Mouse (Mus musculus) G1E-ER4 (cell line): Measurements from ENCODE around the gene Cib3. TPM values are rescaled to one million over a fixed set of nuclear protein-coding genes. Genes with fewer than 3 reads are reported as not detected.

Experiments
- GATA1 ChIP-seq: IDR thresholded peaks from one replicate; pipeline ENCODE4 v1.8.0; 2012; ENCODE audit warnings: low read length, inconsistent platforms
- polyA plus RNA-seq: library from polyadenylated mRNA; stranded (reverse); fragments of >175 nt; gene quantifications from 2 replicates; pipeline ENCODE4 v1.2.3, GENCODE M21; 2012

Cib3 gene
- polyA plus RNA-seq, 1 experiment: not detected

GRCm38 (mm10) chr8:72218781-72219540, 6.3 kb upstream of the Cib3 start:
- TF ChIP-seq GATA1: no peak

GRCm38 (mm10) chr8:72215871-72216270, 3.2 kb upstream of the Cib3 start:
- no peak for TF ChIP-seq GATA1

- no peak for TF ChIP-seq GATA1
These were observed 2.4 kb upstream of the Cib3 start for GRCm38 (mm10) chr8:72215060-72215459.

DNA sequence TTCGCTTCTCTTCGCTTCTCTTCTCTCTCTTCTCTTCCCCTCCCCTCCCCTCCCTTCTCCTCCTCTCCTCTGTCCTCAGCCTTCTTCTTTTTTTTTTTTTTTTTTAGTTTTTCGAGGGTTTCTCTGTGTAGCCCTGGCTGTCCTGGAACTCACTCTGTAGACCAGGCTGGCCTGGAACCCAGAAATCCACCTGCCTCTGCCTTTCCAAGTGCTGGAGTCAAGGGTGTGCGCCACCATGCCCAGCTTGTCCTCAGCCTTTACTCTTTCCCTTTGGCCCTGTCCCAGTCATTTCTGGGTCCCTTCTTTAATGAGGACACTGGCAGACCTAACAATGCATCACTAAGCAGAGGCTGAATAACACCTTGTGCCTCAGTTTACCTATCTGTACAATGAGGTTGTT, 899 bp upstream of the Cib3 start, which contains the start of gene Gm11034:
TSS of gene Gm11034 (minus strand) at position 101 of the 400 bp plus-strand sequence.
- no peak for TF ChIP-seq GATA1

DNA sequence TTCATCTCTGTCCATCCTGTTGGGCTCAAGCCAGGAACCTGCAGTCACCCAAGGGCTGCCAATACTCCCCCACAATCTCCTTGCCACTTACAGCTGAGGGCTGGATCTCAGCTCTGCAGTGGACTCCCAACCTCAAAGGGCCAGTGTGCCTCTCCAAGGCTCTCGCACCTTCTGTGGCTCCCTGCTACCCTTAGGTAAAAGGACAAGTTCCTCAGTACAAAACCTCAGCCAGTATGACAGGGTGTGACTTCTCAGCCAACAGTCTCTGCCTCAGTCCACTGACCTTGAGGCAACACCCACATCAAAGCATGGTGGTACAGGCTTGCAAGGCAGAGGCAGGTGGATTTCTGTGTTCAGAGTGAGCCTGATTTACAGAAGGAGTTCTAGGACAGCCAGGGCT, 791 bp downstream of the Cib3 start:
- no peak for TF ChIP-seq GATA1

GRCm38 (mm10) chr8:72210710-72211109, 1.9 kb downstream of the Cib3 start:
- no peak for TF ChIP-seq GATA1

DNA sequence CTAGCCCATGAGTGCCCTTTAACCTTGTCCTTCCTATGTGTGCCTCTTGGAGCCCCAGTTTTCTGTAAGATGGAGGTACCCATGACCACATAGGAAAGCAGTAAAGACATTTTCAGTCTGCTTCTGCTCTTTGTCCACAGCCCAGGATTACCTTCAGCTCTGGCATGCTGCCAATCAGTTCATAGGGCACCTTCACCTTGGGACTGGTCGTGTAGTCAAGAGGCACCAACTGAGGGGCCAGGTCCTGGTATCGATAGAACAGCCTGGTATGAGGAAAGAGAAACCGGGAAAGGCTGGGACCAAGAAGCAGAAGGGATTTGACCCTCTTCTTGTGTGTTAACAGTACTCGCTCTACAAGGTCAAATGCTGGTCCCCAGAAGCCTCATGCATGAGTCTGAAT, 2.4 kb downstream of the Cib3 start:
- TF ChIP-seq GATA1: no peak

- no peak for TF ChIP-seq GATA1
These were observed 4.1 kb downstream of the Cib3 start for GRCm38 (mm10) chr8:72208582-72208981.

GRCm38 (mm10) chr8:72197997-72198396, 14.6 kb downstream of the Cib3 start:
- TF ChIP-seq GATA1: no peak

- no peak for TF ChIP-seq GATA1
These were observed 20.6 kb downstream of the Cib3 start for GRCm38 (mm10) chr8:72192065-72192464.

DNA sequence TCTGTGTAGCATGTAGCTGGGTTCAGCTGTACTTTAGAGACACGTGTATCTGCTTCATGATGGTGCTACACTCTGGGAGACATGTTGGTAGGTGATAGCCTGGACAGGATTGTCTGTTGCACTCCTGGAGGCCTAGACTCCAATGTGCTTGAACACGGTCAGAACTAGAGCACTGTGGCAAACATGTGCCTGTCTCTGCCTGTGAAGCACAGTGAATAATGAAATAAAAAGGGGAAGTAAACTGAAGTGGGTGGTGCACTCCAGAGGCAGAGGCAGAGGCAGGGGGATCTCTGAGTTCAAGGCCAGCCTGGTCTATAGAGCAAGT, 22.5 kb downstream of the Cib3 start:
- TF ChIP-seq GATA1: no peak

DNA sequence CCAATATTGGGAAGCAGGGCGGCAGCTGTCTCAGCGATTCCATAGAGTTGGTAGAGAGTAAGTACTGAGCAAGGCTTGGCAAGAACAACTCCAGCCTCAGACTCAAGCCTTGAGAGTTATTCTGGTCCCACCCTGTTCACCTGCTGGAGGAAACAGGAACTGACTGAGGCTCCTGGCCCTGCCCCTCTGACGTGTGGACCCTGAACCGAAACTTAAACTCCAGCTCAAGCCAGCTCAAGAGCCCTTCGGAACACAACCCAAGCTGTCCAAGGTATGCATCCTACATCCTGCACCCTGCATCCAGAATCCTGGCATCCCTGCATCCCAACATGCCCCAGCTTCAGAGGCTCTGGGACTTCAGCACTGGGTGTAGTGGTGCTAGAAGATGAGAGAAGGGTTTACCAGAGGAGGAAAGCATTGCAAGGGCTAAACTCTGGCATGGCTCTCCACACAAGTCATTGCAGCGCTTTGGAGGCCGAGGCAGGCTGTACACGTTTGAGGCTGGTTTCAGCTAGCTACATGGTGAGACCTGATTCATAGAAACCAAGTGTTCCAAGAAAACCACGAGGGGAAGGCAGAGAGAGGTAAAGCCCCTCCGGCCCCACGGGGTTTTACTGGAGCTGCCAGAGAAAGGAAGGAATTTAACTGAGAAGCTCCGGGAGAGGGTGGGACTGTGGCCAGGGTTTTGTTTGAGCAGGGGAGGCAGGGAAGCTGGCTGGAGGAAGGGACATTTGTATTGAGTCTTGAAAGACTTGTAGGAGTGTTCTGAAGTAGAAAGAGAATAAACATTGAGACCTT, 23.0 kb downstream of the Cib3 start, which contains the start of gene Hsh2d:
TSS of gene Hsh2d (plus strand) at position 222 of the 798 bp plus-strand sequence.
- no peak for TF ChIP-seq GATA1

- TF ChIP-seq GATA1: no peak
These were observed 24.8 kb downstream of the Cib3 start for GRCm38 (mm10) chr8:72187793-72188331.

GRCm38 (mm10) chr8:72183554-72184202, 29.0 kb downstream of the Cib3 start:
- no peak for TF ChIP-seq GATA1

DNA sequence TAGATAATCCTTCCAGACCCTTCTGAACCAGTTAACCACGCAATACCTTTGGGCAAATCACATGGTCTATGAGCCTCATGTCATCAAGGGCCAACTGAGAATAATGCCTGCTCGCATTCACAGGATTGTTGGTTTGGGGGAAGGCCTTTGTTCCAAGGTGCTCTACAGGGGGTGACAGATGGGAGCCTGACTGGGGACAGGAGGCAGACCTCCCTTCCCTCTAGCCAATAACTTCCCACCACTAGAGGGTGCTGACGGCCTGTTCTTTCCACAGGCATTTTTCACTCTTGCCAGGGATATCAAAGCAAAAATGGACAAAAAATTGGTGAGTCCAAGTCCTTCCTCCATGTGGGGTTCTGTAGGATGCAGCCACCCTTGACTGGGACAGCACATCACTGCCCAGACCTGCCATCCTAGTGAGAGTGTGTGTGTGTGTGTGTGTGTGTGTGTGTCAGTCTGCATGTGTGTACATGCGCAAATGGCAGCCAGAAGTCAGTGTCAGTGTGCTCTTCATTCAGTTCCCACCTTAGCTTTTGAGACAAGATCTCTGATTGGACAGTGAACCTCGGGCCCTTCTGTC, 35.2 kb downstream of the Cib3 start:
- TF ChIP-seq GATA1: no peak
